Mouse (Mus musculus): ENCODE data around the gene Brd7.
A peak's percentile ranks its signal among the peaks of the same experiment; 100 is the strongest.

The Brd7 gene

GRCm38 (mm10) chr8:88349046-88349445 is 12.9 kb downstream of the Brd7 start:
- DNase-seq = no peak

GRCm38 (mm10) chr8:88342026-88342425 is 20.0 kb downstream of the Brd7 start:
- DNase-seq = no peak

- no peak for DNase-seq
These were observed 21.9 kb downstream of the Brd7 start for GRCm38 (mm10) chr8:88339887-88340695.

GRCm38 (mm10) chr8:88339221-88339620 is 22.8 kb downstream of the Brd7 start:
- DNase-seq = peak in 1 of 2 experiments; percentile 20

- no peak for DNase-seq
These were observed 27.0 kb downstream of the Brd7 start for GRCm38 (mm10) chr8:88334975-88335374.

- no peak for DNase-seq
These were observed 27.6 kb downstream of the Brd7 start for GRCm38 (mm10) chr8:88334384-88334783.

GRCm38 (mm10) chr8:88330816-88331215 is 31.2 kb downstream of the Brd7 start:
- DNase-seq = no peak

- DNase-seq = no peak
These were observed 33.3 kb downstream of the Brd7 start for GRCm38 (mm10) chr8:88328689-88329088.

- DNase-seq = no peak
These were observed 35.7 kb downstream of the Brd7 start for GRCm38 (mm10) chr8:88326328-88326727.

- DNase-seq = no peak
These were observed 36.2 kb downstream of the Brd7 start for GRCm38 (mm10) chr8:88325795-88326194.

GRCm38 (mm10) chr8:88325251-88325650 is 36.7 kb downstream of the Brd7 start:
- DNase-seq = no peak

GRCm38 (mm10) chr8:88324760-88325159 is 37.2 kb downstream of the Brd7 start:
- DNase-seq = no peak

GRCm38 (mm10) chr8:88323523-88323922 is 38.5 kb downstream of the Brd7 start:
- DNase-seq = no peak

- DNase-seq = no peak
These were observed 40.6 kb downstream of the Brd7 start for GRCm38 (mm10) chr8:88321387-88321786.

GRCm38 (mm10) chr8:88320134-88320533 is 41.9 kb downstream of the Brd7 start:
- DNase-seq = no peak

- DNase-seq = no peak
These were observed 43.8 kb downstream of the Brd7 start for GRCm38 (mm10) chr8:88318151-88318550.

GRCm38 (mm10) chr8:88317341-88317740 is 44.7 kb downstream of the Brd7 start:
- no peak for DNase-seq

- peak; percentile 64 to 72 for DNase-seq
These were observed 45.7 kb downstream of the Brd7 start for GRCm38 (mm10) chr8:88316139-88316931.

GRCm38 (mm10) chr8:88315302-88315701 is 46.7 kb downstream of the Brd7 start:
- no peak for DNase-seq

GRCm38 (mm10) chr8:88313991-88314390 is 48.0 kb downstream of the Brd7 start:
- DNase-seq = no peak

- peak; percentile 31 to 46 for DNase-seq
These were observed 49.0 kb downstream of the Brd7 start for GRCm38 (mm10) chr8:88312966-88313365.

- peak in 1 of 2 experiments; percentile 23 for DNase-seq
These were observed 51.7 kb downstream of the Brd7 start for GRCm38 (mm10) chr8:88310286-88310685.

GRCm38 (mm10) chr8:88309881-88310280 is 52.1 kb downstream of the Brd7 start:
- DNase-seq = no peak

- DNase-seq = no peak
These were observed 52.6 kb downstream of the Brd7 start for GRCm38 (mm10) chr8:88309274-88309873.
